Mouse (Mus musculus) induced T-regulatory cell, adult 2 months (primary cell): ENCODE measurements at regions not wholly inside any gene's neighbourhood (a gene's known extent, or its start where the extent isn't known, plus 50 kb on each side); places are given as distances from the start of the nearest gene placed in this dataset.

Source experiments
- DNase-seq: peaks from one replicate; pipeline ENCODE4 v3.0.0-alpha.2; 2012; ENCODE audit warnings: low read depth

- no peak for DNase-seq
Observed at GRCm38 (mm10) chr5:141054991-141055390, 54.6 kb upstream of the Card11 start.

DNA sequence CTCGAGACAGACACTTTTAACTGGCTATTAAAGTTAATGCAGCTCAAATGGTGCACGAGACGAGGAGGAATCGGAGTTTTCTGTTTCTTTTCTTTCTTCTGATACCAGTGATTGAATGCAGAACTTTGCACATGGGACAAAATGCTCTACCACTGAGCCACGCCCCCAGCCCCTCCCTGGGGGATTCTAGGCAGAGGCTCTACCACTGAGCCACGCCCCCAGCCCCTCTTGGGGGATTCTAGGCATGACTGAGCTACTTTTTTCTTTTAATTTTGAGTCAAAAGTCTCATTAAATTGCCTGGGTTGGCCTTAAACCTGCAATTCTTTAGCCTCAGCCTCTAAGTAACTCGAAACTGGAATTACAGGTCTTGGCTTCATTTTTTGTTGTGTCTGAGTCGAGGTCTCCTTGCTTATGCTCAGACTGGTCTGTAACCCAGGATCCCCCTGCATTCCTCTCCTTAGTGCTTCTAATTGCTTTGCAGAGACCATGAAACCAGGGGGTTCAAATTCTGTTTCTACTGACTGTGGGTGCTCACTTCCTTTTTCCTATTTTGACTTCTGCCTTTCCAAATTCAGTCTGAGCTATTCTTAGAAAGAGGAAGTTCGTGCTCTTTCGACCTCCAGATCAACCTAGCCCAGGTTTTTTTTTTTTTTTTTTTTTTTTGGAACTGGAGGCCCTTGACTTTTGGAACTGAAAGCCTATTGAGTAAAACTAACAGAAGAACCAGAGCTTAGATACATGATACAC is 55.4 kb upstream of the Card11 start:
- no peak for DNase-seq

- DNase-seq, result no peak
Observed at GRCm38 (mm10) chr5:141058141-141058540, 57.8 kb upstream of the Card11 start.

DNA sequence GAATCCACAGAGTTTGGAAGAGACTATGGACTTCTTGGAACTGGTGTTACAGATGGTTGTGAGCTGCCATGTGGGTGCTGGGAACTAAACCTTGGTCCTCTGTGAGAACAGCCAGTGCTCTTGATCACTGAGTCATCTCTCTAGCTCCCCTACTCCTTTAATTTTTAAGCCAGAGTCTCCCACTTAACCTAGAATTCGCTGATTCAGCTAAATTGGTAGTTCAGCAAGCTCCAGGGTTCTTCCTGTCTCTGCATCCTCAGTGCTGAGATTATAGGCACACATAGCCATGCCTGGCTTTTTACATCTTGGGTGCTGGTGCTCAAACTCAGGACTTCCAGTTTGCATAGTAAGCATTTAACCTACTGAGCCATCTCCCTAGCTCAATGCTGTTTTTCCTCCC is 58.5 kb upstream of the Card11 start:
- no peak for DNase-seq

DNA sequence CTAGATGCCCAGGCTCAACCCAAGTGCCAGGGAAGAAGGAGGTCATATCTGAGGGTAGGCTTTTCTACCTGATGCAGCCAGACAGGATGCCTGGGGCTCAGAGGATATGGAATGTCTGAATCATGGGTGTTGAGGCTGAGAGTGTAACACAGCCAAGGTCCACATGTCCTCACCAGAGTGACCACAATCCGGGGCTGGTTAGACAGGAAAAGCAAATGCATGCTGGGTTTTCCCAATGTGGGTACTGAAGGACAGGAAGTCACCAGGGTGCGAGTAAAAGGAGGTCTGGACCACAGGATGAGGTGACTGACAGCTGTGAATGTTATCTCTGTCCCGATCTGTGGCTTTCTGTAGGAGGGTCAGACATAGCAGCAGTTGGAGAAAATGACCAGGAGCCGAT is 61.8 kb upstream of the Card11 start:
- peak; percentile 21 for DNase-seq

DNA sequence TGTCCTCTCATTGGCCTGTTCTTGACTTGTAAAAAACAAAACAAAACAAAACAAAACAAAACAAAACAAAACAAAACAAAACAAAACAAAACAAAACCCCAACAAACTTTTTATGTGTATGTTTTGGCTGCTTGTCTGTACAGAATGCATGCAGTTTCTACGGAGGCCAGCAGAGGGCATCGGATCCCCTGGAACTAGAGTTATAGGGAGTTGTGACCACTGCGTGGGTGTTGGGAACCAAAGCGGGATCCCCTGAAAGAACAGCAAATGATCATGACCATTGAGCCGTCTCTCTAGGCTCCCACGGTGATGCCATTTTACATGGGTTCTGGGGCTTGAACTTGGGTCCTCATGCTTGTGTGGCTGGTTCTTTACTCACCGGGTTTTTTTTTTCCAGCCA is 67.2 kb upstream of the Card11 start:
- peak; percentile 47 for DNase-seq

GRCm38 (mm10) chr5:141074457-141074856 is 74.1 kb upstream of the Card11 start:
- no peak for DNase-seq

DNA sequence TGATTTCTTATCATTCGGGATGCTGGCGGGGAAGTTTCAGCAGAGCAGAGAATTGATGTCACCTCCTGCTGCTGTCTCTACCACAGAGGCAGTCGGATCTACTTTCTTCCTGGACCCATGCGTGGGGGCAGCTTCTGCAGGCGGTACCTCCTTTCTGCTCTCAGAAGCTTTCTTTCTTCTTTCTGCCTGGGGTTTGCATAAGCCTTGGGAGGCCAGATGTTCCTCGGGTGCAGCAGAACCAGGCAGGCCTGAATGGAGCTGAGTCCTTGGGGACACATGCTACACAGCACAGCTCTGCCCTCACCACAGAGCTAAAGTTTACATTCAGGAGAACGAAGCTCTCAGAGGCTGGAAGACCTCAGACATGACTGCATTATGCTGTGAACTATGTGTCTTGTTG is 75.8 kb upstream of the Card11 start:
- no peak for DNase-seq

DNA sequence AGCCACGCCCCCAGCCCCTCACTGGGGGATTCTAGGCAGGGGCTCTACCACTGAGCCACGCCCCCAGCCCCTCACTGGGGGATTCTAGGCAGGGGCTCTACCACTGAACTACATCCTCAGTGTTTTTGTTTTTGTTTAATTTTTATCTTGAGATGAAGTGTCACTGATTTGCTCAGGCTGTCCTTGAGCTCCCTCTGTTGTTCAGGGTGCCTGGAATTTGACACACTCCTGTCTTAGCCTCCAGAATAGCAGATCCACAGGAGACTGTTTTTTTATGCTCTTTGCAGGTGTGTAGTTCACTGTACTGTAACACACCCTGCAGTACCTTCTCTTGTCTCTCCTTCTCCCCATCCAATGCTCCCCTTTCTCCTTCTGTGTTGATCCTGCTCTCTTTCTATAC is 76.6 kb upstream of the Card11 start:
- DNase-seq, result peak; percentile 45

GRCm38 (mm10) chr5:141080896-141081295 is 80.5 kb upstream of the Card11 start:
- DNase-seq, result peak; percentile 33

- DNase-seq, result peak; percentile 71
Observed at GRCm38 (mm10) chr5:141084056-141084730, 83.8 kb upstream of the Card11 start.

DNA sequence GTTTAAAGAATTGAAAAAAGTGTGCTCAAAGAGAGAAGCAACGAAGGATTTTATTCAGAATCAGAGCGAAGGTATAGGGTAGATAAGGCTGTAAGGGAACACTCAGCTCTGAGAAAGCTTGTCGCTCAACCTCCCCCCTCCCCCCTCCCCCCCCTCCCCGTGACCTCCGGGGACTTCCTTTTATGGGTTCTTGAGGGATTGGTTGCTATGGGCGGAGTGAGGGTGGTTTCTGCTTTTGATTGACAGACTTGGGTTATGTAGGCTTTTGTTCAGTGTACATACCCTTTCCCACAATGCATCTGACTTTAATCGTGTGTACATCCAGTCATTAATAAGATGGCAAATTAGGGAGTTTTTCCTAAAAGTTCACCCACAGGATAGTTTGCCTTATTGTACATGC is 84.4 kb upstream of the Card11 start:
- peak; percentile 83 for DNase-seq

- DNase-seq, result no peak
Observed at GRCm38 (mm10) chr5:141091676-141092075, 91.3 kb upstream of the Card11 start.

GRCm38 (mm10) chr5:141093641-141094040 is 93.3 kb upstream of the Card11 start:
- DNase-seq, result peak; percentile 70

DNA sequence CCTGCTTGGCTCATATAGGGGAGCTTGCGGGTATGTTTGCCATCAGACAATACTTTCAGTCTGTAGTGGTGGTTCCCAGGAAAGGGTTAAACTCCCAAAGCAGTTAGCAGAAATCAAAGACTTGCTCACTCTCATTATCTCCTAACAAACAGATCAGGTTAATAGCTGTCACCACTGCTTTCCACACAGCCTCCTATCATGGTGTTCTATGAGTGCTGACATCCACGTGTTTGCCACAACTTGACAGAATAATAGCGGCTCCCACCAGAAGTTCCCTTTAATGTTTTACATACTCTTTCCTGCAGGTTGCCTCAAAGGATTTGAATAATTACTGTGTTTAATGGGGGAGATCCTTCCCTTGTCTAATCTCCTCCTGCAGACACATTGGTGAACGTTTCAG is 97.5 kb upstream of the Card11 start:
- no peak for DNase-seq

DNA sequence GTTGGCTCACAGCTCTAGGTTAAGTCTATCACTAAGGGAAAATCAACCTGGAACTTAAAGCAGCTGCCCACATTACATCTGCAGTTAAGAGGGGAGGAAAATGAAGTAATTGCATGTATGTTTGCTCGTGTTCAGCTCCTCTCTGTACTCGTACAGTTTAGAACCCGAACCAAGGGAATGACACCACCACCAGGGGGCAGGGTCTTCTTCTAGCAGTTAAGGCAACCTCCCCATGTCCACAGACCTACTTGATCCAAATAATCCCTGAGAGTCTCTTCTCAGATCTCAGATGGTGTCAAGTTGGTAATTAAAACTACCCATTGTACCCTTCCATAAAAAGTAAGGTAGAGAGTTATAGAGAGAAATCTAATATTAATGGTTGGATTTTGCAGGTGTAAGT is 111.3 kb upstream of the Card11 start:
- DNase-seq, result peak; percentile 10

GRCm38 (mm10) chr5:141115273-141115904 is 115.0 kb upstream of the Card11 start:
- DNase-seq, result no peak

- no peak for DNase-seq
Observed at GRCm38 (mm10) chr5:141115963-141116362, 115.6 kb upstream of the Card11 start.

GRCm38 (mm10) chr5:141125870-141126269 is 115.4 kb upstream of the Sdk1 start:
- no peak for DNase-seq

DNA sequence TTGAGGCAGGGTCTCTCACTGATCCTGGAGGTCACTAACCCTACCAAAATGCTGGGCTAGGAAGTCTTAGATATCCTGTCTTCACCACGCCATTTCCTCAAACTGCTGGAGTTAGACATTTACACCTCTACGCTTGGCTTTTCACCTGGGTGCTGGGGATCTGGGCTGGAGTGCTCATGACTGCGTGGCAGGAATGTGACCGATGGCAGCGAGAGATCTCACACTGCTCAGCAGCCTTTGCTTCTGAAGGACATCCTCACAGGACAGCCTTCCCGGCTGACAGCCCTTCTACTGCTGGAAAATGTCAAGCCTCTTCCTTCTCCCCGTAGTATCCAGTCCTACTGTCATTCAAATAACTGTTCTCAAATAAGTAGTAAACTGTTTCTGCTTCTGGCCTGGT is 114.8 kb upstream of the Sdk1 start:
- no peak for DNase-seq

- no peak for DNase-seq
Observed at GRCm38 (mm10) chr5:141131036-141131435, 110.3 kb upstream of the Sdk1 start.

- no peak for DNase-seq
Observed at GRCm38 (mm10) chr5:141131906-141132305, 109.4 kb upstream of the Sdk1 start.

- no peak for DNase-seq
Observed at GRCm38 (mm10) chr5:141136239-141136638, 105.1 kb upstream of the Sdk1 start.
